Mouse (Mus musculus): ENCODE results near the gene Gda. TPM values are rescaled to one million over a fixed set of nuclear protein-coding genes. Genes with fewer than 3 reads are reported as not detected.

Gene Gda
- polyA plus RNA-seq, 1 experiment from 2014 or later, result 0.08 TPM

DNA sequence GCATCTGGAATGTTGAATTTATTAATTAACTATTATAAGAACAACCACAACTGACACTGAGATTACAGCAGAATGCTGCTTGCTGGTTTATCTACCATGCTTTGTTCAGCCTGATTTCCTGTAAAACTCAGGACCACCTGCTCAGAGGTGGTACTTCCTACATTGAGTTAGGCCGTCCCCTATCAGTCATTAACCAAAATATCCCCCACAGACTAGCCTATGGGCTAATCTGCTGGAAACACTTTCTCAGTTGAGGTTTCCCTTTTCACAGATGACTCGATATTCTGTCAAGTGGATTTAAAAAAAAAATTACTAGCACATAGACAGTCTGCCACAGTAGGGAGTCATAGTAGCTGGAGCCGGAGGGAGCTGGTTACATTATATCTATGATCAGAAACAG lies 31.5 kb downstream of the Gda start:
- no peak for ATAC-seq (ENCODE audit: insufficient number of reproducible peaks, insufficient read depth, low FRiP score, low read depth)
- no peaks in the 10 kb centered on the region for H3K27me3 ChIP-seq (ENCODE audit: control insufficient read depth, insufficient read depth, low read length)
- WGBS, result 75% methylated on average over 3 of the region's 3 CpGs
- no peak overlapping the region for H3K9ac ChIP-seq (ENCODE audit: low read length)
- H3K4me1 ChIP-seq (ENCODE audit: control insufficient read depth in 2 of 2, insufficient read depth in 2 of 2, low read length in 2 of 2), result no peaks in the 10 kb centered on the region
- no peak overlapping the region for H3K27ac ChIP-seq (replicated peaks in 1 of 2; ENCODE audit: control insufficient read depth in 1 of 2, insufficient read depth in 1 of 2, low read depth in 2 of 2, low read length in 2 of 2)
- H3K4me2 ChIP-seq (ENCODE audit: low read length), result no peak overlapping the region
- H3K9me3 ChIP-seq (ENCODE audit: control insufficient read depth, low read length), result no peaks in the 10 kb centered on the region
- H3K4me3 ChIP-seq (ENCODE audit: control insufficient read depth in 1 of 2, insufficient read depth in 1 of 2, low read depth in 1 of 2, low read length in 2 of 2), result no peak overlapping the region
- H3K36me3 ChIP-seq (ENCODE audit: control insufficient read depth, insufficient read depth, low read length), result no peaks in the 10 kb centered on the region

- 79% methylated on average over 6 of the region's 6 CpGs for WGBS
- no peaks in the 10 kb centered on the region for H3K36me3 ChIP-seq (ENCODE audit: control insufficient read depth, insufficient read depth, low read length)
- H3K27ac ChIP-seq (replicated peaks in 1 of 2; ENCODE audit: control insufficient read depth in 1 of 2, insufficient read depth in 1 of 2, low read depth in 2 of 2, low read length in 2 of 2), result no peak overlapping the region
- no peak overlapping the region for H3K4me3 ChIP-seq (ENCODE audit: control insufficient read depth in 1 of 2, insufficient read depth in 1 of 2, low read depth in 1 of 2, low read length in 2 of 2)
- no peak overlapping the region for H3K9ac ChIP-seq (ENCODE audit: low read length)
- no peaks in the 10 kb centered on the region for H3K27me3 ChIP-seq (ENCODE audit: control insufficient read depth, insufficient read depth, low read length)
- H3K9me3 ChIP-seq (ENCODE audit: control insufficient read depth, low read length), result no peaks in the 10 kb centered on the region
- ATAC-seq (ENCODE audit: insufficient number of reproducible peaks, insufficient read depth, low FRiP score, low read depth), result no peak
- H3K4me1 ChIP-seq (ENCODE audit: control insufficient read depth in 2 of 2, insufficient read depth in 2 of 2, low read length in 2 of 2), result no peaks in the 10 kb centered on the region
- no peak overlapping the region for H3K4me2 ChIP-seq (ENCODE audit: low read length)
Measured at GRCm38 (mm10) chr19:21440841-21441240, 32.4 kb downstream of the Gda start.

DNA sequence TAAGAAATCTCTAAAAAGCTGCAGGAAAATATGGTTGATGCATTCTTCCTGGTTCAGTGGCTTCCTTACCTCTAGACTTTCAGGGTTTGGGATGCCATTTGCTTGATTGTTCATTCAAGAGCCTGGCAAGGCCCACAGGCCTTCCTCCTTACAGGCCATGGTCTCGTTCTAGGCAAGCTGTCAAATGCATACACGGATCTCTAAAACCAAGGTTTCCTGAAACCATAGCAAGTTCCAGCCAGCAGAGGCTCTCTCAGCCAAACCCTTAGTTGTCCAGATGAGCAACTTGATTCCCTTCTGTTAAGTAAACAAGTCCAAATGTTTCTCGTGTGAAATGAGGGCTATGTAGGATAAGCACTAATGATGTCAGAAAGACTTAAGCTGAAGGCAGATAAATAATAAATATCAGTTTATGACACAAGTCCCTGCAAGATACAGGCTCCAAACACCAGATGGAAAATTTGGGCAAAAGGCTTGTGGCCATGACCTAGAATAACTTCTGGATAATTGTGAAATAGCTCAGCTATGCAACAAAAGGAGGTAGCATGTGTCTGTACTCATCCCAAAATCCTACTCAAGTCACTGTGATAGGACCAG lies 34.0 kb downstream of the Gda start:
- H3K4me1 ChIP-seq (ENCODE audit: control insufficient read depth in 2 of 2, insufficient read depth in 2 of 2, low read length in 2 of 2), result no peaks in the 10 kb centered on the region
- H3K27me3 ChIP-seq (ENCODE audit: control insufficient read depth, insufficient read depth, low read length), result no peaks in the 10 kb centered on the region
- ATAC-seq (ENCODE audit: insufficient number of reproducible peaks, insufficient read depth, low FRiP score, low read depth), result no peak
- H3K4me3 ChIP-seq (ENCODE audit: control insufficient read depth in 1 of 2, insufficient read depth in 1 of 2, low read depth in 1 of 2, low read length in 2 of 2), result no peak overlapping the region
- H3K27ac ChIP-seq (replicated peaks in 1 of 2; ENCODE audit: control insufficient read depth in 1 of 2, insufficient read depth in 1 of 2, low read depth in 2 of 2, low read length in 2 of 2), result no peak overlapping the region
- WGBS, result 52% methylated on average over 3 of the region's 3 CpGs
- no peak overlapping the region for H3K9ac ChIP-seq (ENCODE audit: low read length)
- H3K9me3 ChIP-seq (ENCODE audit: control insufficient read depth, low read length), result no peaks in the 10 kb centered on the region
- H3K36me3 ChIP-seq (ENCODE audit: control insufficient read depth, insufficient read depth, low read length), result no peaks in the 10 kb centered on the region
- no peak overlapping the region for H3K4me2 ChIP-seq (ENCODE audit: low read length)

DNA sequence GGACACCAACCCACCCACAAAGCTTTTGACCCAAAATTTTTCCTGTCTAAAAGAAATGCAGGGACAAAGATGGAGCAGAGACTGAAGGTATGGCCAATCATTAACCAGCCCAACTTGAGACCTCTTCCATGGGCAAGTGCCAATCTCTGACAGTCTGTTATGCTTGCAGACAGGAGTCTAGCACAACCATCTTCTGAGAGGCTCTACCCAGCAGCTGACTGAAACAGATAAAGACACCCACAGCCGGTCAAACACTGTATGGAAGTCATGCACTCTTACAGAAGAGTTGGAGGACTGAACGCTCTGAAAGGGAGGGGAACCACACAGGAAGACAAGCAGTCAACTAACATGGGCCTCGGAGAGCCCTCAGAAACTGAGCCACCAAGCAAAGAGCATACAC lies 36.7 kb downstream of the Gda start:
- Histone ChIP-seq H3K4me3 (ENCODE audit: control insufficient read depth in 1 of 2, insufficient read depth in 1 of 2, low read depth in 1 of 2, low read length in 2 of 2) (no peak overlapping the region), H3K4me1 (ENCODE audit: control insufficient read depth in 2 of 2, insufficient read depth in 2 of 2, low read length in 2 of 2) (no peaks in the 10 kb centered on the region), H3K4me2 (ENCODE audit: low read length) (no peak overlapping the region), H3K27ac (replicated peaks in 1 of 2; ENCODE audit: control insufficient read depth in 1 of 2, insufficient read depth in 1 of 2, low read depth in 2 of 2, low read length in 2 of 2) (no peak overlapping the region), H3K36me3 (ENCODE audit: control insufficient read depth, insufficient read depth, low read length) (no peaks in the 10 kb centered on the region), H3K9ac (ENCODE audit: low read length) (no peak overlapping the region), H3K27me3 (ENCODE audit: control insufficient read depth, insufficient read depth, low read length) (no peaks in the 10 kb centered on the region), H3K9me3 (ENCODE audit: control insufficient read depth, low read length) (no peaks in the 10 kb centered on the region)
- WGBS, result 77% methylated on average over 3 of the region's 3 CpGs
- ATAC-seq (ENCODE audit: insufficient number of reproducible peaks, insufficient read depth, low FRiP score, low read depth), result no peak

DNA sequence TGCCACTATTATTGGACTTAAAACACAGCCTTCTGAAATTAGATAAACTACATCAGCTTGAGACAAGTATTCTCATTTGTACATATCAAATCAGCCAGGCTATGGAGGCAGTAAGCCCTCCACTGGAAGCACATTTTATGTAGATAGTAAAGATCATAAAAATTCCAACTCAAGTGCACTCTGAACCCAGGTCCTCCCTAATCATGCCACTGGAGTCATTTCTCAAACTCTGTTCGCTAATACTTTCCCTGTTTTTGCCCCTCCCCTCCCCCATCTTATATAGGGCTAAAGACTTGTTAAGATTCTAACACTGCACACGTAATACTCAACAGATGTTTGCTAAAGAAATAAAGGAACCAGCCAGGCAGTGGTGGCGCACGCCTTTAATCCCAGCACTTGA lies 39.9 kb downstream of the Gda start:
- 86% methylated on average over 4 of the region's 4 CpGs for WGBS
- no peaks in the 10 kb centered on the region for H3K4me1 ChIP-seq (ENCODE audit: control insufficient read depth in 2 of 2, insufficient read depth in 2 of 2, low read length in 2 of 2)
- ATAC-seq (ENCODE audit: insufficient number of reproducible peaks, insufficient read depth, low FRiP score, low read depth), result no peak
- no peak overlapping the region for H3K9ac ChIP-seq (ENCODE audit: low read length)
- no peak overlapping the region for H3K27ac ChIP-seq (replicated peaks in 1 of 2; ENCODE audit: control insufficient read depth in 1 of 2, insufficient read depth in 1 of 2, low read depth in 2 of 2, low read length in 2 of 2)
- H3K4me3 ChIP-seq (ENCODE audit: control insufficient read depth in 1 of 2, insufficient read depth in 1 of 2, low read depth in 1 of 2, low read length in 2 of 2), result no peak overlapping the region
- H3K4me2 ChIP-seq (ENCODE audit: low read length), result no peak overlapping the region
- no peaks in the 10 kb centered on the region for H3K9me3 ChIP-seq (ENCODE audit: control insufficient read depth, low read length)
- H3K27me3 ChIP-seq (ENCODE audit: control insufficient read depth, insufficient read depth, low read length), result no peaks in the 10 kb centered on the region
- no peaks in the 10 kb centered on the region for H3K36me3 ChIP-seq (ENCODE audit: control insufficient read depth, insufficient read depth, low read length)

DNA sequence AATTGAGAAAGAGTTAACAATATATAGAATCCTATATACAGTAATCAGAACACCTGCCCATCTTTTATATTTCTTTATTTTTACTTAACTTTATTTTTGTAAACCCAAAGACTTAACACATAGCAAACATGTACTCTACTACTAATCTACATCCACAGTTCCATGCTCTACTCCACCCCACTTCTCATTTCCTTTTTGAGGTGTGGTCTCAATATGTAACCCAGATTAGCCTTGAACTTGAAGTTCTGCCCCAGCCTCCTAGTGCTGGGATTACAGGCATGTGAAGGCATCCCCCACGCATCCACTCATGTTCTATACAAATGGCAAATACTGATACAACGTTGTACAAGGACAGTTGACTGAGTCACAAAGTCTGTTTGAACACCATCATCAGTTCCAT lies 40.4 kb downstream of the Gda start:
- Histone ChIP-seq H3K9me3 (ENCODE audit: control insufficient read depth, low read length) (no peaks in the 10 kb centered on the region), H3K4me2 (ENCODE audit: low read length) (no peak overlapping the region), H3K27ac (replicated peaks in 1 of 2; ENCODE audit: control insufficient read depth in 1 of 2, insufficient read depth in 1 of 2, low read depth in 2 of 2, low read length in 2 of 2) (no peak overlapping the region), H3K27me3 (ENCODE audit: control insufficient read depth, insufficient read depth, low read length) (no peaks in the 10 kb centered on the region), H3K4me3 (ENCODE audit: control insufficient read depth in 1 of 2, insufficient read depth in 1 of 2, low read depth in 1 of 2, low read length in 2 of 2) (no peak overlapping the region), H3K36me3 (ENCODE audit: control insufficient read depth, insufficient read depth, low read length) (no peaks in the 10 kb centered on the region), H3K4me1 (ENCODE audit: control insufficient read depth in 2 of 2, insufficient read depth in 2 of 2, low read length in 2 of 2) (no peaks in the 10 kb centered on the region), H3K9ac (ENCODE audit: low read length) (no peak overlapping the region)
- WGBS, result 67% methylated on average over 2 of the region's 2 CpGs
- no peak for ATAC-seq (ENCODE audit: insufficient number of reproducible peaks, insufficient read depth, low FRiP score, low read depth)

GRCm38 (mm10) chr19:21432286-21432685 lies 41.0 kb downstream of the Gda start:
- 78% methylated on average over 3 of the region's 3 CpGs for WGBS
- Histone ChIP-seq H3K9me3 (ENCODE audit: control insufficient read depth, low read length) (no peaks in the 10 kb centered on the region), H3K27me3 (ENCODE audit: control insufficient read depth, insufficient read depth, low read length) (no peaks in the 10 kb centered on the region), H3K9ac (ENCODE audit: low read length) (no peak overlapping the region), H3K36me3 (ENCODE audit: control insufficient read depth, insufficient read depth, low read length) (no peaks in the 10 kb centered on the region), H3K4me3 (ENCODE audit: control insufficient read depth in 1 of 2, insufficient read depth in 1 of 2, low read depth in 1 of 2, low read length in 2 of 2) (no peak overlapping the region), H3K4me1 (ENCODE audit: control insufficient read depth in 2 of 2, insufficient read depth in 2 of 2, low read length in 2 of 2) (no peaks in the 10 kb centered on the region), H3K4me2 (ENCODE audit: low read length) (no peak overlapping the region), H3K27ac (replicated peaks in 1 of 2; ENCODE audit: control insufficient read depth in 1 of 2, insufficient read depth in 1 of 2, low read depth in 2 of 2, low read length in 2 of 2) (no peak overlapping the region)
- no peak for ATAC-seq (ENCODE audit: insufficient number of reproducible peaks, insufficient read depth, low FRiP score, low read depth)

DNA sequence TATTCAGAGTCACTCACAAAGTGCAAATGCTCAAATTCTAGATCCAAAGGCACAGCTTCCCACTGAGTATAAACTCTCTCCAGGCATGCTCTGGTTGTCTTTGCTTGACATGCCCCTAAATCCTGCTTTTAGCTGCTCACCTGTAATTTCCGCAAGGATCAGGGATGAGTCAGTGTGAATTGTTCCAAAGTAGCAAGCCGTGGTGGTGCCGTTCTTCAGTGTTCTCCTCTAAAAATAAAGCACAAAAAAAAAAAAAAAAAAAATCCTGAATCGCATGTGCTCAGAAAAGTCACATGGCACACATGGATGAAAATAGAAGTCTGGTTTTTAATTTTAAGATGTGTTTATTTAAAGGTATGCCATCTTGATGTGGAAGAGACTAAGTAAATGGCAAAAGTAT lies 47.9 kb downstream of the Gda start:
- no peaks in the 10 kb centered on the region for H3K36me3 ChIP-seq (ENCODE audit: control insufficient read depth, insufficient read depth, low read length)
- H3K4me2 ChIP-seq (ENCODE audit: low read length), result no peak overlapping the region
- no peak for ATAC-seq (ENCODE audit: insufficient number of reproducible peaks, insufficient read depth, low FRiP score, low read depth)
- H3K4me3 ChIP-seq (ENCODE audit: control insufficient read depth in 1 of 2, insufficient read depth in 1 of 2, low read depth in 1 of 2, low read length in 2 of 2), result no peak overlapping the region
- H3K4me1 ChIP-seq (ENCODE audit: control insufficient read depth in 2 of 2, insufficient read depth in 2 of 2, low read length in 2 of 2), result no peaks in the 10 kb centered on the region
- no peaks in the 10 kb centered on the region for H3K27me3 ChIP-seq (ENCODE audit: control insufficient read depth, insufficient read depth, low read length)
- H3K9me3 ChIP-seq (ENCODE audit: control insufficient read depth, low read length), result no peaks in the 10 kb centered on the region
- no peak overlapping the region for H3K27ac ChIP-seq (replicated peaks in 1 of 2; ENCODE audit: control insufficient read depth in 1 of 2, insufficient read depth in 1 of 2, low read depth in 2 of 2, low read length in 2 of 2)
- WGBS, result 72% methylated on average over 4 of the region's 4 CpGs
- H3K9ac ChIP-seq (ENCODE audit: low read length), result no peak overlapping the region

Data from heart, embryonic 14.5 days (tissue).